Comparison of ENCODE assay signal across 8 mouse cellular contexts in the genomic region with DNA sequence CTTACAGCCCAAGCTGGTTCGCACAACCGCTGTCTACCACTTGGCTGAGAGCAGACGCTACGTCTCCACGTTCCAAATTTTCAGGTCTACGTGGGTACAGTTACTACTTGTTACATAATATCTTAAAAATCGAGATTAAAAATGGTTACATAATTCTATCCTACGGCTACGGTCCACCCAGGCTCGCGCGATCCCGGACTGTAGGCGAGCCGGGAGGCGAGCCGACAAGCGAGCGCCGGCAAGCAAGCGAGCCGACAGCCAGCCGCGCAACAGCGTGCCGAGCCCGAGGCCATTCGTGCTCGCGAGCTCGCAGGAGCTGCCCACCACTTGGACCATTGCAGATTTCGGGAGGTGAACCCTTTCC. TPM values are rescaled to one million over a fixed set of nuclear protein-coding genes. Genes with fewer than 3 reads are reported as not detected.
DNase-seq lines count a peak whose midpoint lies in the region; ATAC-seq and TF ChIP-seq lines count a peak whose summit lies in the region.

No protein-coding gene starts in this region.

- peak; percentile 57 for ATAC-seq in cerebellum, adult (ENCODE audit: insufficient number of reproducible peaks, low FRiP score, low TSS enrichment)
- ATAC-seq in lung, embryonic 14.5 days (ENCODE audit: insufficient read depth) = peak; percentile 62

- peaks cover 86% of the 10 kb centered on the region for H3K27me3 ChIP-seq in lung, embryonic 14.5 days (ENCODE audit: insufficient read depth, low read length)
- peaks cover 99% of the 10 kb centered on the region for H3K27me3 ChIP-seq in limb, embryonic 10.5 days (ENCODE audit: low read depth, poor library complexity, severe bottlenecking)

- H3K4me1 ChIP-seq in lung, embryonic 14.5 days (ENCODE audit: insufficient read depth) = no peaks in the 10 kb centered on the region
- no peaks in the 10 kb centered on the region for H3K4me1 ChIP-seq in limb, embryonic 10.5 days
- no peaks in the 10 kb centered on the region for H3K4me1 ChIP-seq in olfactory bulb, adult 2 months (ENCODE audit: control insufficient read depth, insufficient read depth, low read length)

- TF ChIP-seq POLR2A in olfactory bulb, adult 2 months (IDR thresholded peaks at IDR 0.05; ENCODE audit: insufficient read depth, low read depth, low read length) = no peak

- no peak overlapping the region; the same call in 1 of the 2 replicates for H3K4me2 ChIP-seq in lung, embryonic 14.5 days

- peaks cover 74% of the 10 kb centered on the region for H3K36me3 ChIP-seq in lung, embryonic 14.5 days (ENCODE audit: insufficient read depth)
- peaks cover 96% of the 10 kb centered on the region for H3K36me3 ChIP-seq in limb, embryonic 10.5 days

- TF ChIP-seq CTCF in lung, embryonic 14.5 days (IDR thresholded peaks at IDR 0.05; ENCODE audit: low read depth) = no peak
- TF ChIP-seq CTCF in olfactory bulb, adult 2 months (IDR thresholded peaks at IDR 0.05; ENCODE audit: insufficient read depth, low read depth, low read length) = no peak

- no peak for DNase-seq in cerebellum, postnatal 36 days
- DNase-seq in lung, embryonic 14.5 days = peak; percentile 65
- no peak for DNase-seq in lung, postnatal 10 days
- no peak for DNase-seq in limb, embryonic 10.5 days (ENCODE audit: low spot score)
- no peak for DNase-seq in kidney, adult 8-10 months
- DNase-seq in kidney, adult 18-20 months = no peak

- peaks cover 51% of the 10 kb centered on the region for H3K9me3 ChIP-seq in lung, embryonic 14.5 days (ENCODE audit: low read depth, low read length)
- H3K9me3 ChIP-seq in limb, embryonic 10.5 days (replicated peaks) = peaks cover 24% of the 10 kb centered on the region

- no peak overlapping the region for H3K9ac ChIP-seq in lung, embryonic 14.5 days

- no peak overlapping the region for H3K4me3 ChIP-seq in lung, embryonic 14.5 days (ENCODE audit: low read depth, low read length)
- peak overlapping the region; percentile 30; the same call in 1 of the 2 replicates for H3K4me3 ChIP-seq in limb, embryonic 10.5 days
- peak overlapping the region; percentile 52 for H3K4me3 ChIP-seq in olfactory bulb, adult 2 months (ENCODE audit: insufficient read depth, low read depth, low read length)

- no peak overlapping the region for H3K27ac ChIP-seq in lung, embryonic 14.5 days (ENCODE audit: low read depth)
- no peak overlapping the region for H3K27ac ChIP-seq in limb, embryonic 10.5 days
- H3K27ac ChIP-seq in olfactory bulb, adult 2 months (ENCODE audit: insufficient read depth, low read depth, low read length) = no peak overlapping the region

- 45% methylated on average over 32 of the region's 32 CpGs for whole genome bisulfite sequencing in lung, embryonic 14.5 days
- 52% methylated on average over 32 of the region's 32 CpGs for WGBS in limb, embryonic 10.5 days
- 58% methylated on average over 32 of the region's 32 CpGs for WGBS in olfactory bulb, adult 2 months

RNA-seq across cellular contexts. Expression of a gene that starts 13.1 kb away (rescaled TPM):
- polyA plus RNA-seq in lung, embryonic 14.5 days (2014; fragmentation: Nextera tagmentation; extraction: Ambion mirVana) = 299 and 313 TPM in 2 replicates
- 474 and 593 TPM in 2 replicates for polyA plus RNA-seq in limb, embryonic 10.5 days (2016; fragmentation: Nextera tagmentation; extraction: Ambion mirVana)
- not detected in 2 replicates for polyA plus RNA-seq in olfactory bulb, adult 2 months (2012; ENCODE audit: insufficient read depth, insufficient read length, low replicate concordance, missing spikeins)

Comparison
In these comparisons a context has a peak if more than half of its experiments do, and no peak if none do; other contexts are left out.
1. RNA of a gene that starts 13.1 kb away (polyA plus RNA-seq): 474 to 593 TPM in limb, embryonic 10.5 days and 299 to 313 TPM in lung, embryonic 14.5 days; not detected in olfactory bulb, adult 2 months; every median in the first group is over 100 times any median in the second.